Mouse (Mus musculus): ENCODE measurements at regions not wholly inside any gene's neighbourhood (a gene's known extent, or its start where the extent isn't known, plus 50 kb on each side); places are given as distances from the start of the nearest gene placed in this dataset.

- no peak for TF ChIP-seq CTCF (IDR thresholded peaks at IDR 0.05; ENCODE audit: borderline replicate concordance, extremely low read depth, insufficient read depth, insufficient read length)
- TF ChIP-seq POLR2A (IDR thresholded peaks at IDR 0.05; ENCODE audit: borderline replicate concordance, extremely low read depth, insufficient read depth, insufficient read length, poor library complexity, severe bottlenecking), result no peak
Measured at GRCm38 (mm10) chr3:57074516-57074915, 227.3 kb downstream of the Tm4sf1 start.
